Mouse (Mus musculus) liver, postnatal 0 days (tissue): ENCODE data around the gene Il1r1. TPM values are rescaled to one million over a fixed set of nuclear protein-coding genes. Genes with fewer than 3 reads are reported as not detected.

ENCODE experiments used
- ATAC-seq: fragments of 200-750 bp; cut with Nextera tagmentation; 2 replicates; pipeline ENCODE4 v1.8.0; 2017; ENCODE audit warnings: mild to moderate bottlenecking, moderate library complexity
- DNase-seq: peaks from one replicate; pipeline ENCODE4 v3.0.0-alpha.2; 2016
- H3K27ac ChIP-seq: fragments of 300-500 bp; sonication (generic); 2 replicates; pipeline ENCODE4 v1.5.1; 2014; ENCODE audit warnings: antibody characterized with exemption, moderate library complexity, mild to moderate bottlenecking, low read depth
- H3K27me3 ChIP-seq: fragments of 300-500 bp; sonication (generic); 2 replicates; pipeline ENCODE4 v1.6.1; 2014; ENCODE audit warnings: low read length, control low read depth, mixed read lengths; ENCODE audit not compliant: insufficient read depth
- H3K36me3 ChIP-seq: fragments of 300-500 bp; sonication (generic); replicated peaks from 2 replicates; pipeline ENCODE4 v1.6.1; 2014; ENCODE audit warnings: mild to moderate bottlenecking, control low read depth, low read length, moderate library complexity, mixed read lengths; ENCODE audit not compliant: insufficient read depth
- H3K4me1 ChIP-seq: fragments of 300-500 bp; sonication (generic); 2 replicates; pipeline ENCODE4 v1.6.1; 2014; ENCODE audit warnings: antibody characterized with exemption, mild to moderate bottlenecking, control low read depth; ENCODE audit not compliant: insufficient read depth
- H3K4me2 ChIP-seq: fragments of 300-500 bp; sonication (generic); 2 replicates; pipeline ENCODE4 v1.6.1; 2014; ENCODE audit warnings: low read depth, mild to moderate bottlenecking, low read length, moderate library complexity, mixed read lengths
- H3K4me3 ChIP-seq: fragments of 300-500 bp; sonication (generic); 2 replicates; pipeline ENCODE4 v1.5.1; 2014; ENCODE audit warnings: low read depth, low read length
- H3K9ac ChIP-seq: fragments of 300-500 bp; sonication (generic); replicated peaks from 2 replicates; pipeline ENCODE4 v1.6.1; 2014; ENCODE audit warnings: mild to moderate bottlenecking, moderate library complexity
- H3K9me3 ChIP-seq: fragments of 300-500 bp; sonication (generic); 2 replicates; pipeline ENCODE4 v1.6.1; 2016; ENCODE audit warnings: mild to moderate bottlenecking, control low read depth, low read length, mixed read lengths
- CTCF ChIP-seq: sonication (generic); IDR thresholded peaks from 2 replicates; pipeline ENCODE4 v1.5.1; 2016; ENCODE audit warnings: antibody characterized with exemption, low read depth
- EP300 ChIP-seq: IDR thresholded peaks from 2 replicates; pipeline ENCODE4 v1.6.1; 2016; ENCODE audit warnings: antibody characterized with exemption, low read depth, mild to moderate bottlenecking
- WGBS: fragments of 180-500 bp; shearing (Covaris S2); extraction: QIAGEN DNeasy Blood & Tissue Kit; methylation state at CpG from one replicate; pipeline ENCODE4 v1.1.7; 2014; ENCODE audit not compliant: insufficient replicate concordance; 5-methylcytosine and 5-hydroxymethylcytosine counted together
- polyA plus RNA-seq: library from polyadenylated mRNA; unstranded; fragments of >200 nt; fragmentation: Nextera tagmentation; extraction: Ambion mirVana; gene quantifications from 2 replicates; pipeline ENCODE4 v1.2.1, GENCODE M21; 2015

Gene Il1r1
- polyA plus RNA-seq, 1 experiment from 2014 or later = 15.1 TPM

GRCm38 (mm10) chr1:40268536-40268935 lies 43.7 kb downstream of the Il1r1 start:
- H3K4me2 ChIP-seq = peak overlapping the region; percentile 80
- DNase-seq = peak; percentile 13

GRCm38 (mm10) chr1:40270415-40270814 lies 45.5 kb downstream of the Il1r1 start:
- no peak for DNase-seq
- no peak for TF ChIP-seq CTCF
- no peak for TF ChIP-seq EP300

More at GRCm38 (mm10) chr1:40268536-40268935, 43.7 kb downstream of the Il1r1 start:
- TF ChIP-seq CTCF (no peak), EP300 (no peak)
- peak overlapping the region; percentile 62 for H3K4me3 ChIP-seq
- peak overlapping the region; percentile 71 for H3K9ac ChIP-seq
- 42% methylated on average over 6 of the region's 6 CpGs for WGBS
- peaks cover 48% of the 10 kb centered on the region for H3K4me1 ChIP-seq
- ATAC-seq = no peak
- no peaks in the 10 kb centered on the region for H3K27me3 ChIP-seq
- no peaks in the 10 kb centered on the region; the same call in 1 of the 2 replicates for H3K36me3 ChIP-seq
- 0 out of 2 replicates have a peak overlapping the region, but pooled peaks have one; percentile 29 for H3K27ac ChIP-seq
- no peaks in the 10 kb centered on the region for H3K9me3 ChIP-seq

GRCm38 (mm10) chr1:40271052-40271451 lies 46.2 kb downstream of the Il1r1 start:
- H3K4me2 ChIP-seq = no peak overlapping the region
- peaks cover 39% of the 10 kb centered on the region for H3K4me1 ChIP-seq
- no peak for ATAC-seq
- no peak overlapping the region for H3K4me3 ChIP-seq
- no peaks in the 10 kb centered on the region; the same call in 1 of the 2 replicates for H3K36me3 ChIP-seq
- no peaks in the 10 kb centered on the region for H3K9me3 ChIP-seq
- DNase-seq = no peak
- no peak overlapping the region for H3K9ac ChIP-seq
- TF ChIP-seq CTCF (no peak), EP300 (peak; percentile 38; the same call in 1 of the 2 replicates)
- WGBS = 26% methylated on average over 4 of the region's 4 CpGs
- no peak overlapping the region for H3K27ac ChIP-seq
- H3K27me3 ChIP-seq = no peaks in the 10 kb centered on the region

More at GRCm38 (mm10) chr1:40270415-40270814, 45.5 kb downstream of the Il1r1 start:
- H3K27ac ChIP-seq = no peak overlapping the region
- no peaks in the 10 kb centered on the region for H3K9me3 ChIP-seq
- peak; percentile 15; the same call in 1 of the 2 replicates for ATAC-seq
- H3K4me3 ChIP-seq = no peak overlapping the region
- no peaks in the 10 kb centered on the region; the same call in 1 of the 2 replicates for H3K36me3 ChIP-seq
- H3K9ac ChIP-seq = no peak overlapping the region
- peaks cover 45% of the 10 kb centered on the region for H3K4me1 ChIP-seq
- no peak overlapping the region for H3K4me2 ChIP-seq
- no peaks in the 10 kb centered on the region for H3K27me3 ChIP-seq
- WGBS = 81% methylated on average over 12 of the region's 12 CpGs

- peaks cover 34% of the 10 kb centered on the region for H3K4me1 ChIP-seq
- no peak overlapping the region for H3K9ac ChIP-seq
- TF ChIP-seq EP300 (no peak), CTCF (no peak)
- no peaks in the 10 kb centered on the region for H3K9me3 ChIP-seq
- no peaks in the 10 kb centered on the region for H3K27me3 ChIP-seq
- no peak for DNase-seq
- no peak overlapping the region for H3K4me2 ChIP-seq
- H3K36me3 ChIP-seq = peaks cover 4% of the 10 kb centered on the region; the same call in 1 of the 2 replicates
- ATAC-seq = no peak
- H3K27ac ChIP-seq = no peak overlapping the region
- H3K4me3 ChIP-seq = no peak overlapping the region
- 63% methylated on average over 10 of the region's 10 CpGs for WGBS
Observed at GRCm38 (mm10) chr1:40271486-40272055, 46.7 kb downstream of the Il1r1 start.

- ATAC-seq (no peak), DNase-seq (no peak)
- H3K27me3 ChIP-seq = no peaks in the 10 kb centered on the region
- H3K9ac ChIP-seq = no peak overlapping the region
- 75% methylated on average over 3 of the region's 3 CpGs for WGBS
- H3K4me2 ChIP-seq = no peak overlapping the region
- H3K9me3 ChIP-seq = no peaks in the 10 kb centered on the region
- peaks cover 33% of the 10 kb centered on the region for H3K4me1 ChIP-seq
- H3K36me3 ChIP-seq = peaks cover 4% of the 10 kb centered on the region; the same call in 1 of the 2 replicates
- H3K4me3 ChIP-seq = no peak overlapping the region
- TF ChIP-seq CTCF (no peak), EP300 (no peak)
- H3K27ac ChIP-seq = no peak overlapping the region
Observed at GRCm38 (mm10) chr1:40272204-40272603, 47.3 kb downstream of the Il1r1 start.

GRCm38 (mm10) chr1:40273491-40273890 lies 48.6 kb downstream of the Il1r1 start:
- DNase-seq (no peak), ATAC-seq (no peak)
- H3K4me3 ChIP-seq = no peak overlapping the region
- H3K27ac ChIP-seq = no peak overlapping the region
- H3K4me1 ChIP-seq = peaks cover 31% of the 10 kb centered on the region
- 73% methylated on average over 1 of the region's 1 CpGs for WGBS
- no peak overlapping the region for H3K9ac ChIP-seq
- no peaks in the 10 kb centered on the region for H3K9me3 ChIP-seq
- H3K36me3 ChIP-seq = peaks cover 4% of the 10 kb centered on the region; the same call in 1 of the 2 replicates
- H3K4me2 ChIP-seq = no peak overlapping the region
- TF ChIP-seq CTCF (no peak), EP300 (no peak)
- H3K27me3 ChIP-seq = no peaks in the 10 kb centered on the region
